Mouse (Mus musculus) stomach, postnatal 0 days (tissue): ENCODE results near the gene Wars2.

Source experiments
- CTCF ChIP-seq: IDR thresholded peaks from 2 replicates; pipeline ENCODE4 v1.5.1; 2016; ENCODE audit warnings: antibody characterized with exemption, low read depth, mild to moderate bottlenecking, moderate library complexity
- EP300 ChIP-seq: optimal IDR thresholded peaks from 2 replicates; pipeline ENCODE3; 2016; ENCODE audit warnings: antibody characterized with exemption

DNA sequence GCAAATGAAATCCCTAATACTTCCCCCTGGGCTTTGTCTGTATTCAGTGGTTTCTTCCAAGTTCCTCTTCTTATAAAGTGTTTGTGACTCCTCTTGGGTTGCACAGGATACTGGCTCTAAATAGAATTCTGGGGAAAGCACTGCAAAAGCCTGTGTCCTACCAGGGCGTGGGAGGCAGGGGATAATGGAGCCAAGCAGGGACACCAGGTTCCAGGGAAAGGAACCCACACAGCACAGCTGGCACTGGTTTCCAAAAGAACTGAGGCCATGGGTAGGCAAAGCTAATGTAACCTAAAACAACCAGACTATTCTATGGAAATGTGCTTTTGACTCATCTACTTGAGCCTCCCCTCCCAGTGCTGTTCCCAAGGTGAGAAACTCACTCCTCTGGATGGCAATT is 10.3 kb upstream of the Wars2 start:
- no peak for TF ChIP-seq EP300
- no peak for TF ChIP-seq CTCF
